Mouse (Mus musculus): Measurements from ENCODE around the gene Klhl25.
"Not testable (repeated sequence)": the region's sequence is repeated elsewhere in the genome, so short reads cannot be mapped to it uniquely, and the experiment has no call there.

Klhl25 gene

DNA sequence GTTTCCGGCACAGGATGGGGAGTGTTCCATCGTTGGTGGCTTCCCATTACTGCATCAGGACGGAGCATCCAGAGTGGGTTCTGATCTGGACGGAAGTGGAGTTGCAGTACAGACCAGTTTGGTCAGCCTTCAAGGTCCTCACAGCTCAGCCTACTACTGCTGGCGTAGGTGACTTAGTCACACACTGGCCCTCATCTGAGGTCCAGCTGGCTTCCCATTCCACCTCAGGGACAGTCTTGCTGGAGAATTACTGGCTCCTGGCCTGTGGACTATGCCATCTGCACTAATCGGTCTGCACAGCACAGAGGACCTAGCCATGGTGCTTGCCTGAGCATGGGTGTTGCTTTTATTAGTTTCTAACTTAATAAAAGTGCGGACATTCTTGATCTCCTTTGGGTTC is 25.6 kb downstream of the Klhl25 start:
- DNase-seq (ENCODE audit: low spot score), result no peak

DNA sequence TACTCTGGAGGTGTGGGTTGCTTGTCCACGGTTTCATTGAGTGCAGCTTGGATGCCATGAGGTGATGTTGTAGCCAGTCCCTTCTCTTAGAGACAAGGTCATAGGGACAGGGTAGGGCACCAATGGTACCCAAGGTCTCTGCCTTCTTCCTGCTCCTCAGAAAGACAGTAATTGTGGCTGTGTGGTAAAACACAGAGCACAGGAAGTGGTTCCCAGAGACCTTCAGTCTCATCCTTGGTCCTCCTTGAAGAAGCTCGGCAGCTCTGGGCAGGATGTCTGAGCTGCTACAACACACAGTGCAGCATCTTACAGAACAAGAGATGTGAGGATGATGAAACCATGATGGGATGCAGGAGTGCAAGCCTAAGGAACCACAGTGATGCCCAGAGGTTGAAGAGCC is 31.3 kb downstream of the Klhl25 start:
- not testable (repeated sequence) for DNase-seq (ENCODE audit: low spot score)

- DNase-seq (ENCODE audit: low spot score), result no peak
These were observed 32.1 kb downstream of the Klhl25 start for GRCm38 (mm10) chr7:75880236-75880635.

DNA sequence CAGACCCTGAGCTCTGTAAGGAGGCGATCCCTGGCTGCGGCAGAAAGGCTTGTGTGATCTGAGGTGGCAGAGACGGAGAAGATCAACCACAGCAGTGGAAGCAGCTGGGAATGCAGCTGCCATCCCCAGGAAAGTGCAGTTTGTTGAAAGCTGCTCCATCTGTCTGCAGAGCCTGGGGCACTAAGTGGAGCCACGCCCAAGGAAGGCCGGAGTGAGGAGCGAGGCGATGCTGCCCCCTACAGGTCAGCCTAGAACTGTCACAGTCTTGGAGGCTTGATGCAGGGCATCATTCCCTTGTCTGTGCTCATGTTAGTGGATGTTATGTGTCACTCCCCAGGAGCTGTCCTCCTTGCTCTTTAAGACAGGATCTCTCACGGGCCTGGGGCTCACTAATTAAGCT is 32.5 kb downstream of the Klhl25 start:
- DNase-seq (ENCODE audit: low spot score), result peak; percentile 72

GRCm38 (mm10) chr7:75881376-75881775 is 33.3 kb downstream of the Klhl25 start:
- no peak for DNase-seq (ENCODE audit: low spot score)

DNA sequence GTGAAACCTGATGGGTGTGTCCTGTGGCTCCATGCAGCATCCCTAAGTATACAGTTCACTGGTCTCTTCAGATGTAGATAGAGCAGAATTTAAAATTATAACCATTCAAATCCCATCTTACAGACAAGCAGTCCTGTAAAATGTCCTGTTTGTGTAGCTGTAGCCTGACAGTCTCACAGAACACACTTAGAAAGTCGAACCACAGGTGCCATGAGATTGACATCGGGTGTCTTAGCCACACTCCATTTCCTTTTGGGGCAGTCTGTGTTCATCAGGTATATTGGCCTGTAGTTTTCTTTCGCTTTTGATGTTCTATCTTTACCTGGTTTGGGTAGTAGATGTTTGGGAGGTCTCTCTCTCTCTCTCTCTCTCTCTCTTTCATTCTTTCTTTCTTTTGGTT is 33.7 kb downstream of the Klhl25 start:
- no peak for DNase-seq (ENCODE audit: low spot score)

DNA sequence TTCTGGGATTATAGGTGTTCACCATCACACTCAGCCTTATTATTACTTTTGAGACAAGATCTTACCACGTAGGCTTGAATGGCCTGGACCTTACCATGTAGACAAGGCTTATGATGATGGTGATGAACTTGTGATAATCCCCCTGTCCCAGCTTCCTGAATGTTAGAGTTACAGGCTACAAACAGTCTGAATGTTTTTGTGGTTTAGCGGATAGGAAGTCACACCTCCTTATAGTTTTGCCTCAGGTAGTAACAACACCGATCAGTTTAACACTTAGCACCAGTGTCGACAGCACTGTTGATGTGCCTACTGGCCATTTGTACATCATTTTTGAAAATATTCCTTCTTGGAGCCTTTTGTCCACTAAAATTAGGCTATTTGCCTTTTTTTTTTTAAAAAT is 43.4 kb downstream of the Klhl25 start:
- DNase-seq (ENCODE audit: low spot score), result no peak

DNA sequence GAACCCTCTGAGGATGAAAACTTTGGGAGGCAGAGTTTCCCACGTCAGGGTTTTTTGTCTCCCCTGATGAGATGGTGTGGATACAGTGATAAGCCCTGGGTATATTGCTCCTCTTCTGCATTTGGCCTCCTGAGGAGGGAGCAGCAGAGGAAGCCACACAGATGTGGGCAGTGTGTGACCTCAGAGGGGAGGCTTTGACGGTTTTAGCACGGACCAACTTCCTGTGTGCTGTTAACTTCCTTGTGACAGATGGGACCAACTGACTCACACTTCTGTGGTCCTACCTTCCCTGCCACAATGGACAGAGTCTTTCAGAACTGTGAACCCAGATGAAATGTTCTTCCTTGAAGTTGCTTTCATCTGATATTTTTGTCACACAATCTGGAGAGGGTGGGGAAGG is 44.6 kb downstream of the Klhl25 start:
- no peak for DNase-seq (ENCODE audit: low spot score)

GRCm38 (mm10) chr7:75893709-75894108 is 45.6 kb downstream of the Klhl25 start:
- no peak for DNase-seq (ENCODE audit: low spot score)

DNA sequence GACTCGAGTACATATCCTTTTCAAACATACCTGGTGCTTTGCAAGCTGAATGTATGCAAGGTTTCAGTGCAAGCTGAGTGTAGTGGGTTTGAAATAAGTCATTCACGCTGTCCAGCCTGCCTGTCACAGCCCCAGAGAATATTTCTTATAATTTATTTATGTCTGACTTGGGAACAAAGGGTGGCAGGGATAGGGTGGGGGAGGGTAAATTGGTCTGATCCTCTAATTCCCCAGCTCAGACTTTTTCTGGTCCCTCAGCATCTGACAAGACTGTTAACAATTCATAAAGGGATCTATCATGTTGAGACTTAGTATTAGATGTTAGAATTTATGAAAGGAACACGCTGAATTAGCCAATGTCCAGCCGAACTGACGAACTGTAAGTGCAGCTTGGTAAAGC is 48.9 kb downstream of the Klhl25 start:
- DNase-seq (ENCODE audit: low spot score), result no peak

GRCm38 (mm10) chr7:75899102-75899501 is 51.0 kb downstream of the Klhl25 start:
- DNase-seq (ENCODE audit: low spot score), result no peak

DNA sequence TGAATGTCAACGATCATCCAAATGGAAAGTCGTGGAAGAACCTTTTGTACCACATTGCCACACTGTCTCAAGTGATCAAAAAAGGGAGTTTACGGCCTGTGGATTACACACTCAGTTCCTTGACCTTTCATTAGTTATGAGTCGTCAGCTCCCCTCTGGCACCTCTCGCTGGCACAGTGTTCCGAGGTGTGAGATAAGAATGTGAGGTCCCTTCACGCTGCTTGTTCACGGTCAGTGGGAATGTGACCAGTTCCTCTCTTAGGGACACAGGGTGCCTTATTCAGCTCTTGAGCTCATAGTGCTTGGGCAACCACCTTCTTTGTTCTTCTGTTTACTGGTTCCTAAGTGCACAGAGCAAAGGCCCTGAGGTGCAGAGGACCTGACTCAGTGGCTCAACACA is 51.4 kb downstream of the Klhl25 start:
- DNase-seq (ENCODE audit: low spot score), result no peak

DNA sequence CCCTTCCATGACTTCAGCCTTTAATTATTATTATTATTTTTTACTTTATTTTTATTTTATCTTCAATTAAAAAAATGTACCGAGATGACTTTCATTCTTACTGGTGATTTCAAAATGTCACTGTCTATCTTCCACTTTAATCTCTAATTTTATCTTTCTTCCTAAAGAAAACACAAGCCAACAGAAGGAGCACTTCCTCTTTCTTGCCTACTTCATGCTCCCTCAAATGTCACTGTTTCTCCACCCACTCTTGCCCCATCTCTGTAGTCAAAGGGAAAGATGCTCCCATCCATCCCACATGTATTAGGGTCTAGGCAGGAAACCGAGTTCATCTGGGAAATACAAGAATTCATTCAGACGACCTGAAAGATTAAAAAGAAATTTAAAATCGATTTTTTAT is 51.8 kb downstream of the Klhl25 start:
- DNase-seq (ENCODE audit: low spot score), result no peak

GRCm38 (mm10) chr7:75905145-75905544 is 57.0 kb downstream of the Klhl25 start:
- DNase-seq (ENCODE audit: low spot score), result no peak

DNA sequence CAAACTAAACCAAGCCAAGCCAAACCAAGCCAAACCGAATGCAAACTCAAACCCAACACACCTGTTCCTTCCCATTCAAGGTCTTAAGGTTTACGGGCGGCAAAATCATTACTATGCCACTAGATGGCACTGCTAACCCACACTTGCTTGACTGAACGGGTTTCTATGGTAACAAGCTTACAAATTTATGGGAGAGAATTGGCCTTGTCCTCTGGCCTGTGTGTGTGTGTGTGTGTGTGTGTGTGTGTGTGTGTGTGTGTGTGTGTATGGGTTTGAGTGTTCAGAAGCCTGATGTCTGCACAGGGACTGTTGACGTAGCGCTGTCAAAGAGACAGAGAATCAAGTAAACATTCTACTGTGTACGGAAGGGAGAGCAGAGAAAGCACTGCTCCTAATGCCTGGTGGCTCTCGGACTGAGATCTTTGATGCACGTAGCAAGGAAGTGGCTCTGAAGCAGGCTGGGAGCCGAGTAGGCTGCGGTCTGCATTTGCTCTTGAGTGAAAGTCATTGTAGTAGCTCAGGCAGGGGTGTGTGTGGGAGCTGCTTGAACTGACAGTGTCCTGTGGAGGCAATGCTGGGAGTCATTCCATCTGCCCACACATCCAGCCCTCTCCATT is 62.0 kb downstream of the Klhl25 start:
- peak; percentile 42 for DNase-seq (ENCODE audit: low spot score)

DNA sequence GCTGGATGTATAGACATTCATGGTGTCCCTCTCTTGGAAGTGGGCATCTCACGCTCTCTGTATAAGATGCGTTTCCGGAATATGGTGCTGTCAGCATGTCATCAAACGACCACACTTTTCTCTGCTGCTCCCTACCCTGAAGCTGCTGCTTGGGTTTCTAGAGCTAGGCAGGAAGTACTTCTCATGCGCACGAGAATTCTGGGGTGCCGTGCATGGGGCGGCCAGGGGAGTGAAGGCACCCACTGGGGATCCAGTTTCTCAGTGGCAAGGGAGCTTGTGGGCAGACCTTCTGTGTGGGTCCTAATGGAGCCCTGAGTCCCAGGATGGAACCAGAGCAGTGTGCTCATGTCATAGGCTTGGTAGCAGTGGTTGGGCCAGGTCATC is 62.5 kb downstream of the Klhl25 start:
- no peak for DNase-seq (ENCODE audit: low spot score)

- DNase-seq (ENCODE audit: low spot score), result peak; percentile 51
These were observed 65.8 kb downstream of the Klhl25 start for GRCm38 (mm10) chr7:75913952-75914351.

GRCm38 (mm10) chr7:75915550-75915949 is 67.4 kb downstream of the Klhl25 start:
- DNase-seq (ENCODE audit: low spot score), result not testable (repeated sequence)

DNA sequence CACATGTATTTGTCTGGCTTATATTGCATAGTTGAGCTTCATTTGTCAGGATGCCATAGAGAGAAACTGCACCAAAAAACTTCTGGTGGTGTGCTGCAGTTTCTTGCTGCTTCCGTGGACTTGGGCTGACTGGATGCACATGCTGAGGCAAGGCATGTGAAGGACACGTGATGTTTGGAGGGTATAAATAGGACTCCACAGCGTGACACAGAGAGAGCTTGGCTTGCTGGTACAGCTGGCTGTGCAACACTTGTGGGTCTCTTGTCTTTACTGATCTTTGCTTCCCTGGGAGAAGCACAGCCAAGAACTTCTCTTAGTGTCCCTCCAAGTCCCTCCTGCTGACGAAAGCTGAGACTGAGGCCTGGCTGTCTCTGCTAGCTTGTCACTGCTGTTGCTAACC is 69.6 kb downstream of the Klhl25 start:
- no peak for DNase-seq (ENCODE audit: low spot score)

- not testable (repeated sequence) for DNase-seq (ENCODE audit: low spot score)
These were observed 71.6 kb downstream of the Klhl25 start for GRCm38 (mm10) chr7:75919745-75920144.

Measured in c-Kit-positive CD71-positive TER-119-positive erythroid progenitor cells, embryonic 14.5 days (primary cell).